Mouse (Mus musculus) left cerebral cortex, postnatal 36 days (tissue): ENCODE results near the gene Fgfr2. TPM values are rescaled to one million over a fixed set of nuclear protein-coding genes. Genes with fewer than 3 reads are reported as not detected.

ENCODE experiments used
- DNase-seq, 2 experiments: peaks; one replicate each; pipeline ENCODE4 v3.0.0; 2021 to 2022; ENCODE audit warnings: low spot score in 2 of 2, mixed read lengths in 1 of 2
- intact Hi-C: fragments of 180-260 bp; cut with DNase I; formaldehyde crosslinking; loops from one replicate; pipeline ENCODE4 v1.15.1; 2025
- total RNA-seq, 2 experiments: library from RNA; stranded (reverse); gene quantifications; 2 replicates each; pipeline ENCODE4 v1.2.3; 2021

The Fgfr2 gene
- total RNA-seq, 2 experiments from 2014 or later: 41.6 to 46.6 TPM

- intact Hi-C loops: no loop called here
Observed at GRCm38 (mm10) chr7:132415866-132416265, 707.3 kb downstream of the Fgfr2 start.

GRCm38 (mm10) chr7:132412520-132412919 lies 710.6 kb downstream of the Fgfr2 start:
- intact Hi-C loops: no loop called here
- no peak for DNase-seq

More at GRCm38 (mm10) chr7:132415866-132416265, 707.3 kb downstream of the Fgfr2 start:
- no peak for DNase-seq

GRCm38 (mm10) chr7:132411708-132412107 lies 711.4 kb downstream of the Fgfr2 start:
- DNase-seq: no peak
- intact Hi-C loops: no loop called here

GRCm38 (mm10) chr7:132410958-132411357 lies 712.2 kb downstream of the Fgfr2 start:
- no peak for DNase-seq
- intact Hi-C loops: no loop called here

- peak in 1 of 2 experiments; percentile 15 for DNase-seq
- intact Hi-C loops: no loop called here
Observed at GRCm38 (mm10) chr7:132409890-132410289, 713.3 kb downstream of the Fgfr2 start.

GRCm38 (mm10) chr7:132402377-132403084 lies 720.6 kb downstream of the Fgfr2 start:
- no peak for DNase-seq
- intact Hi-C loops: no loop called here

GRCm38 (mm10) chr7:132398487-132398886 lies 724.7 kb downstream of the Fgfr2 start:
- intact Hi-C loops: no loop called here
- no peak for DNase-seq

- no peak for DNase-seq
- intact Hi-C loops: no loop called here
Observed at GRCm38 (mm10) chr7:132396661-132397322, 726.4 kb downstream of the Fgfr2 start.

GRCm38 (mm10) chr7:132393582-132394175 lies 729.5 kb downstream of the Fgfr2 start:
- DNase-seq: no peak
- intact Hi-C loops: no loop called here

- intact Hi-C loops: no loop called here
- no peak for DNase-seq
Observed at GRCm38 (mm10) chr7:132393014-132393406, 730.1 kb downstream of the Fgfr2 start.

GRCm38 (mm10) chr7:132392233-132393013 lies 730.7 kb downstream of the Fgfr2 start:
- DNase-seq: no peak
- intact Hi-C loops: no loop called here

GRCm38 (mm10) chr7:132389473-132389872 lies 733.7 kb downstream of the Fgfr2 start:
- intact Hi-C loops: no loop called here
- DNase-seq: no peak

GRCm38 (mm10) chr7:132387507-132387906 lies 735.6 kb downstream of the Fgfr2 start:
- DNase-seq: no peak
- intact Hi-C loops: no loop called here

GRCm38 (mm10) chr7:132386316-132386715 lies 736.8 kb downstream of the Fgfr2 start:
- DNase-seq: no peak
- intact Hi-C loops: no loop called here

GRCm38 (mm10) chr7:132385456-132386130 lies 737.6 kb downstream of the Fgfr2 start:
- no peak for DNase-seq

GRCm38 (mm10) chr7:132384736-132385455 lies 738.3 kb downstream of the Fgfr2 start:
- no peak for DNase-seq
- intact Hi-C loops: no loop called here

More at GRCm38 (mm10) chr7:132385456-132386130, 737.6 kb downstream of the Fgfr2 start:
- intact Hi-C loops: no loop called here

- intact Hi-C loops: no loop called here
- DNase-seq: no peak
Observed at GRCm38 (mm10) chr7:132380634-132381336, 742.4 kb downstream of the Fgfr2 start.

GRCm38 (mm10) chr7:132377913-132378312 lies 745.2 kb downstream of the Fgfr2 start:
- no peak for DNase-seq
- intact Hi-C loops: no loop called here
